Mouse (Mus musculus) embryonic facial prominence, embryonic 13.5 days (tissue): ENCODE measurements around the gene Taf1c. TPM values are rescaled to one million over a fixed set of nuclear protein-coding genes. Genes with fewer than 3 reads are reported as not detected.

ENCODE experiments used
- ATAC-seq: fragments of 200-750 bp; cut with Nextera tagmentation; 2 replicates; pipeline ENCODE4 v1.8.0; 2017; ENCODE audit warnings: low read depth; ENCODE audit not compliant: insufficient number of reproducible peaks, insufficient read depth, low FRiP score, low TSS enrichment
- H3K27ac ChIP-seq: fragments of 300-500 bp; sonication (generic); 2 replicates; pipeline ENCODE4 v1.5.1; 2015; ENCODE audit warnings: moderate library complexity, mild to moderate bottlenecking, inconsistent platforms
- H3K27me3 ChIP-seq: fragments of 300-500 bp; sonication (generic); 2 replicates; pipeline ENCODE4 v1.6.1; 2015; ENCODE audit warnings: mild to moderate bottlenecking, inconsistent platforms
- H3K36me3 ChIP-seq: fragments of 300-500 bp; sonication (generic); 2 replicates; pipeline ENCODE4 v1.6.1; 2015; ENCODE audit warnings: mild to moderate bottlenecking, inconsistent platforms
- H3K4me1 ChIP-seq: fragments of 300-500 bp; sonication (generic); 2 replicates; pipeline ENCODE4 v1.6.1; 2015; ENCODE audit warnings: inconsistent platforms
- H3K4me2 ChIP-seq: fragments of 300-500 bp; sonication (generic); 2 replicates; pipeline ENCODE4 v1.6.1; 2015; ENCODE audit warnings: moderate library complexity, mild to moderate bottlenecking, inconsistent platforms
- H3K4me3 ChIP-seq: fragments of 300-500 bp; sonication (generic); 2 replicates; pipeline ENCODE4 v1.5.1; 2015; ENCODE audit warnings: mild to moderate bottlenecking, inconsistent platforms
- H3K9ac ChIP-seq: fragments of 300-500 bp; sonication (generic); 2 replicates; pipeline ENCODE4 v1.6.1; 2015; ENCODE audit warnings: mild to moderate bottlenecking, inconsistent platforms
- H3K9me3 ChIP-seq: fragments of 300-500 bp; sonication (generic); 2 replicates; pipeline ENCODE4 v1.6.1; 2016; ENCODE audit warnings: inconsistent platforms
- WGBS: fragments of 180-500 bp; shearing (Covaris S2); methylation state at CpG from one replicate; pipeline ENCODE4 v1.1.7; 2015; ENCODE audit warnings: mixed read lengths; 5-methylcytosine and 5-hydroxymethylcytosine counted together
- polyA plus RNA-seq: library from polyadenylated mRNA; unstranded; fragments of >200 nt; fragmentation: Nextera tagmentation; extraction: Ambion mirVana; gene quantifications from 2 replicates; pipeline ENCODE4 v1.2.1, GENCODE M21; 2015

The Taf1c gene
- polyA plus RNA-seq, result 12.9 and 13.7 TPM in 2 replicates

DNA sequence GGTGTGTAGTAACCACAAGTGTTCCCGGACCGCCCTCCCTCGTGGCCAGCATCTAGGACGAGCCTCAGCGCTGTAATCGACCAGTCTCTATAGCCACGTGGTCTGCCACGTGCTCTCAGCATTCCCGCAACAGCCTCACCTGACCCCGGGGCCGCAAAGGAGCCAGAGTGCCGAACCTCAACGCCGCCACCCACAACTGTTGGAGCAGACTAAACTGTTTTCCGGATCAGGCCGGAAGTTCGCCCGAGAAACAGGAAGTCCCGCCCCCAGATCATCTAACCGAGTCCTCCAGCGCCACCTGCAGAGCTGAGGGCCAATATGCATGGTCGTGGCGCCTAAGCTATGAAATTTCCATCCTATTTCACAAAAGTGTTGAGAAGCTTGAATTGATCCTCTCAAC, at the start of gene Taf1c:
Gene Taf1c (minus strand): TSS at position 227 of the 400 bp plus-strand sequence.
- peaks cover 11% of the 10 kb centered on the region for H3K4me1 ChIP-seq
- peaks cover 29% of the 10 kb centered on the region for H3K36me3 ChIP-seq
- H3K4me3 ChIP-seq, result peak within 1 kb of the TSS; percentile 80
- peak within 1 kb of the TSS; percentile 91 for H3K4me2 ChIP-seq
- H3K9me3 ChIP-seq, result no peaks in the 10 kb centered on the region
- peak within 1 kb of the TSS; percentile 40 for H3K27ac ChIP-seq
- ATAC-seq, result no peak; the same call in 1 of the 2 replicates
- WGBS, result under 1% methylated on average over 23 of the region's 23 CpGs
- H3K9ac ChIP-seq, result peak within 1 kb of the TSS; percentile 89
- no peaks in the 10 kb centered on the region for H3K27me3 ChIP-seq

DNA sequence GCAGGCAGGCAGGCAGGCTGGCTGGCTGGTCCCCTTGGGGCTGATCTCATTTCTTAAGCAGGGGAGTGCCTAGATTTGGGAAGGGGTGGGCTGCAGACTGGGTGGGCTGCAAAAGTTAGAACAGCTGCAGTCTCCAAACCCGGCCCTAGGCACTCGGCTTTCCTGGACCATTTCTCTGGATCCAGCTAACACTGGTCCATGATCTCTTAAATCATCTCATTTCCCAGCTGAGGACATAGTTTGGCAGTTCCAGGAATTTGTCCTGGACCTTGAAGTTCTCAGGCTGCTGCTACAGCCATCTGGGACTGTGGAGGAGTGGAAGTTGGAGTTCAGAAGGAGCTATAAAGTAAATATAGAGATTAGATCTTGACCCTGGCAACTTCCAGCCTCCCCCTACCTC, 46.3 kb upstream of the Taf1c start:
- ATAC-seq, result no peak
- H3K27ac ChIP-seq, result no peak overlapping the region

DNA sequence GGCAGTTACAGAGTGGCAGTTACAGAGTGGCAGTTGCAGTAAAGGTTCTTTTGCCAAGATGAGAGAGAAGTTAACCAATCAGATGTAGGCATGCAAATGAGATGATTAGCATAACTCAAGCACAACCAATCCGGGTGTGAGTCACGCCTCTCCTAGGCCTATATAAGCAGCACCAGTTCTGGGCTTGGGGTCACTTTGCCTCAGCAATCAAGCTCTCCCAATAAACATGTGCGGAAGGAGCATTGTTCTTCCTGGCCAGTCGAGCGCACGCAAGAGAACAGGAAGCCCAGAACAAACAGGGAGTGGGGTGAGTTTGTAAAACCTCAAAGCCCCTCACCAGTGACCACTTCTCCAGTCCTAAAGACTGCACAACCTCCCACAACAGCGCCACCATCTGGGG, 41.8 kb upstream of the Taf1c start:
- Histone ChIP-seq H3K27me3 (no peaks in the 10 kb centered on the region; the same call in 1 of the 2 replicates), H3K4me2 (no peak overlapping the region), H3K27ac (no peak overlapping the region), H3K4me1 (no peaks in the 10 kb centered on the region), H3K36me3 (no peaks in the 10 kb centered on the region), H3K9me3 (0 out of 2 replicates have a peak, but pooled peaks cover 4% of the 10 kb centered on the region), H3K9ac (no peak overlapping the region), H3K4me3 (no peak overlapping the region)
- 82% methylated on average over 7 of the region's 7 CpGs for WGBS
- no peak for ATAC-seq

More for the DNA sequence above, 46.3 kb upstream of the Taf1c start:
- Histone ChIP-seq H3K4me3 (no peak overlapping the region), H3K36me3 (no peaks in the 10 kb centered on the region), H3K27me3 (no peaks in the 10 kb centered on the region), H3K9me3 (0 out of 2 replicates have a peak, but pooled peaks cover 3% of the 10 kb centered on the region), H3K9ac (no peak overlapping the region), H3K4me1 (no peaks in the 10 kb centered on the region; the same call in 1 of the 2 replicates), H3K4me2 (no peak overlapping the region)
- WGBS, result 20% methylated on average over 2 of the region's 2 CpGs

DNA sequence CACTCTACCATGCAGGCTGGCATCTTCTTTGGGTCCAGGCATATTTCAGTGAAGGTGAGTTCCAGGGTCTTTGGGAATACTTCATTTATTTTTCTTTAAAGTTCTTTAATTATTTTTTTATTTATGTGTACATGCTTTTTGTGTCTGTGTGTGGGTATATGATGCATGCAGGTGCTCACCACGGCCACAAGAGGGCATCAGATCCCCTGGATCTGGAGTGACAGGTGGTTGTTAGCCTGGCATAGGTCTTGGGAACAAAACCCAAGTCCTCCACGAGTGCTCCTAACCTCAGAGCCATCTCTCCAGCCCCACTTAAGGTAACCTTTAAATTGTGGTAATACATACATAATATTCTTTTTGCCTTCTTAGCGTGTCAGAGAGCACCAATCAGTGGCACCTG, 41.2 kb upstream of the Taf1c start:
- Histone ChIP-seq H3K4me2 (no peak overlapping the region), H3K9ac (no peak overlapping the region), H3K27me3 (no peaks in the 10 kb centered on the region; the same call in 1 of the 2 replicates), H3K4me1 (no peaks in the 10 kb centered on the region), H3K9me3 (0 out of 2 replicates have a peak, but pooled peaks cover 4% of the 10 kb centered on the region), H3K36me3 (no peaks in the 10 kb centered on the region), H3K27ac (no peak overlapping the region), H3K4me3 (no peak overlapping the region)
- ATAC-seq, result no peak
- 72% methylated on average over 3 of the region's 3 CpGs for WGBS

DNA sequence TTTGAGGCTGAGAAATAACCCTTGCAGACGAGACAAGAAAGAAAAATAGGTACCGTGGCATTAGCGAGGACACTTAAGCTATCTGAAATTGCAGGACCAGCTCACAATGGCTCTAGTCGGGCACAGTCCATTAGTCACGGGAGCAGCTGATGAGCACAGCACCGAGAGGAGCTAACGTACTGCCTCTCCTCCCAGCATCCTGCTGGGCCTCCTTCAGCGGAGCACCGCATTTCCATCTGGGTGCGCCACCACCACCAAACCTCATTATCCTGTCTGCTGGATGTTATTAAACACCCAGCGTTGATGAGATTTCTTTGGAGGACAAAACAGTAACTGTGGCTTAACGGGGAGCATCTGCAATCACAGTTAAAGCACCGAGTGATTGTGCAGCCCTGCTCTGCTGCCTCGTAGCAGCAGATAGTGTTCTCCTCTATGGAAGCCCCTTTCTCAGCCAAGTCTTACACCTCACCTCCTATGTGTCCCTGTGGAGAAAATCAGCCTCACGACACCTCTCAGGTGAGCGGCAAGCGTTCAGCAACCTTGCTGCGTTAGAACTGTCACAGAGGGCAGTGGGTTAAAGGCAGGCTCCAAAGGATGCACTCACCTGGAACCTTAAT, 40.1 kb upstream of the Taf1c start:
- ATAC-seq, result no peak

DNA sequence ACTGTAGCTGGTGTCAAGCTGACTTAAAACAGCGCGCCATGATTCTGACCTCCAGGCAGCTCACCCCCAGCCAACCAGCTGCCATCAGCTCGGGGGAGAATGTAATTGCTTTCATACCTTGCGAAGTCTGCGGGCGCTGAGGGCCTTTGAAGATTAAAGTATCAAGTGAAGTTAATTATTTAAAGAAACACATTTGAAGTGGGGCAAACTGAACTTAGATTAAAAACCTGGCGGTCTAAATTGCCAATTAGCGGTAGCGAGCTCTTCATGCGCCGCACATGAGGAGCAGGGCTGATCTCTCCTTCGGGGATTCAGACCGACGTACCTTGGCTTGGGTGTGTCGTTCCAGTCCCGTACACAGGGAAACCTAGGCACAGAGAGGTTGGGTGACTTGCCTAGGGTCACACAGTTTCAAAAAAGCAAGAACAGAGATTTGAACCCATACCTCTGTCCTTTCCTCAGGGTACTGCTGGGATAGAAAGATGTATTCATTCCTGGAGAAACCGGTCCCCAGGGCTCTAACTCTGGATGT, 39.5 kb upstream of the Taf1c start:
- Histone ChIP-seq H3K4me2 (no peak overlapping the region), H3K9ac (no peak overlapping the region), H3K9me3 (0 out of 2 replicates have a peak, but pooled peaks cover 4% of the 10 kb centered on the region)

More for the DNA sequence above, 40.1 kb upstream of the Taf1c start:
- no peaks in the 10 kb centered on the region for H3K36me3 ChIP-seq
- H3K9ac ChIP-seq, result no peak overlapping the region
- no peak overlapping the region for H3K27ac ChIP-seq
- H3K9me3 ChIP-seq, result 0 out of 2 replicates have a peak, but pooled peaks cover 4% of the 10 kb centered on the region
- H3K27me3 ChIP-seq, result no peaks in the 10 kb centered on the region; the same call in 1 of the 2 replicates
- no peak overlapping the region for H3K4me3 ChIP-seq
- no peak overlapping the region for H3K4me2 ChIP-seq
- 61% methylated on average over 18 of the region's 18 CpGs for WGBS
- H3K4me1 ChIP-seq, result no peaks in the 10 kb centered on the region

DNA sequence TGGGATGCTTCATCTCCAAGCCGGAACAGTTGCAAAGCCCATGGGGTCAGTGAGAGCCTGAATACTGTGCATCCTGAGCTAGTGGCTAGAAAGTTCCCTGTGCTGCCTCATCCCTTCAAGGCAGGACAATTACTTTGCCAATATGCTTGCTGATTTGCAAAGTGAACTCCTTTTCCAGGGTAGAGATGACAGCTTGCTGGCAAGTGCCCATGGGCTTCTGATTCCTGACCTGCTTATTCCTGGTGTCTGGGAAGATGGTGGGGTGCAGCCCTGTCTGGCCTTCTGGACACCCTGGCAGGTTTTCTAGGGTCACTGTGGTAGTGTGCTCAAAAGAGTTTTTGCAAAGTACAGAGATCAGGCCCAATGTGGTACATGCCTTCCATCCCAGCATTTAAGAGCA, 37.9 kb upstream of the Taf1c start:
- H3K4me2 ChIP-seq, result no peak overlapping the region
- WGBS, result 79% methylated on average over 1 of the region's 1 CpGs
- no peak overlapping the region for H3K27ac ChIP-seq
- H3K9ac ChIP-seq, result no peak overlapping the region
- H3K27me3 ChIP-seq, result no peaks in the 10 kb centered on the region; the same call in 1 of the 2 replicates
- no peak overlapping the region for H3K4me3 ChIP-seq
- no peak for ATAC-seq
- H3K36me3 ChIP-seq, result no peaks in the 10 kb centered on the region
- no peaks in the 10 kb centered on the region for H3K4me1 ChIP-seq
- H3K9me3 ChIP-seq, result 0 out of 2 replicates have a peak, but pooled peaks cover 4% of the 10 kb centered on the region

More for the DNA sequence above, 39.5 kb upstream of the Taf1c start:
- H3K36me3 ChIP-seq, result no peaks in the 10 kb centered on the region
- H3K4me3 ChIP-seq, result no peak overlapping the region
- WGBS, result 61% methylated on average over 17 of the region's 17 CpGs
- no peak for ATAC-seq
- no peaks in the 10 kb centered on the region for H3K4me1 ChIP-seq
- H3K27ac ChIP-seq, result no peak overlapping the region
- H3K27me3 ChIP-seq, result no peaks in the 10 kb centered on the region; the same call in 1 of the 2 replicates

DNA sequence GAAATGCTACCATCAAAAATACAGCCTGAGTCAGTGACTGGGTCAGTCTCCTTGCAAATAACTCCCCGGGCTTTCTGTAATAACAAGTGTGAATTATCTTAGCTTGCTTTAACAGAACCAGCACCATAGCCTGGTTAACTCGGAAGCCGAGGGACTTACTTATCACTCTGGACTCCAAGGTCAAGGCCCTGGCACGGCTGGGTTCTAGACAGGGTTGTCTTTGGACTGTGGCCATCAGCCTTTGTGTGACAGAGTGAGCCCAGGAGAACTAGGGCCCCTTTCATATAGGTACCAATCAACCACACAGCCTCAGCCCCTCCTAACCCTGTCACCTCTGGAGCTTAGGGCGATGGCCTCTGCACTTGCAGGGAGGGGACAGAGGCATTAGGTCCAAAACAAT, 36.0 kb upstream of the Taf1c start:
- 84% methylated on average over 5 of the region's 5 CpGs for WGBS
- Histone ChIP-seq H3K9me3 (no peaks in the 10 kb centered on the region), H3K9ac (no peak overlapping the region), H3K4me3 (no peak overlapping the region), H3K27me3 (peaks cover 8% of the 10 kb centered on the region), H3K4me2 (no peak overlapping the region), H3K36me3 (no peaks in the 10 kb centered on the region), H3K4me1 (no peaks in the 10 kb centered on the region), H3K27ac (no peak overlapping the region)
- ATAC-seq, result no peak

DNA sequence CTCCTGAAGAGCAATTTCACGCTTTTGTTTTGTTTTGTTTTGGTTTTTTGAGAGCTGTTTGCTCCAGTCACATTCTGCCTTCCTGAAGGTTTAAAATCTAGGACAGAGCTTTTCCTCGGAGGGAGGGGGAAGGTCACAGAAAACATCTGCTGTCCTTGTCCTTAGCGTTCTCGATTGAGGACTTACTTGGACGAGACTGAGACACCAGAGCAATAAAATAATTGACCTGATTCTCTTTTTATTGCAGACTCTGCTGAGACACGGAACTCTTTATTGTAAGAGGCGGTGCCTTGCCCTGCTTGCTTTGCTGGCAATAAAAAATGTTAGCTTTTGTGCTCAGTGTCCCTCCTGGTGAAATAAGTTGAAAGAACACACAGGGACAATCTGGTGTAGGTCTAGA, 34.8 kb upstream of the Taf1c start:
- no peak overlapping the region for H3K9ac ChIP-seq
- WGBS, result 62% methylated on average over 7 of the region's 7 CpGs
- peaks cover 20% of the 10 kb centered on the region for H3K27me3 ChIP-seq
- no peak overlapping the region for H3K27ac ChIP-seq
- no peaks in the 10 kb centered on the region for H3K9me3 ChIP-seq
- H3K4me1 ChIP-seq, result peaks cover 12% of the 10 kb centered on the region
- no peak for ATAC-seq
- no peak overlapping the region for H3K4me2 ChIP-seq
- H3K36me3 ChIP-seq, result no peaks in the 10 kb centered on the region
- H3K4me3 ChIP-seq, result no peak overlapping the region

DNA sequence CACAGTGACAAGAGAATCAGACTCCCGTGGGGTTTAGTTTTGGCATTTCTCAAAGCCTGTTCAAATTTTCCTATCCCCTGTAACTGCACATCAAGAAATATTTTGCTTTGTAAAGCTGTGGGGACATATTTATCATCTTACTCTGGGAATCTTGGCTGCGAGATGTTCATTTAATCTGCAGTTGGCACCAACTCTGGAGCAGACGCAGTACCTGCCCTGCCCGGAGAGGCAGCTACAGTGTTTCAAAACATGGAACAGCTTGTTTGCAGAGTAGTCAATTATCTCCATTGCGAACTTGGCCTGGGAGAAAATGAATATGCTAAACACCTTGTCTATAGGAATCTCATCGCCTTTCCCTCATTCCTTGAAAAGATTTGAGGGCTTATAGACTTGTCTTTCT, 33.2 kb upstream of the Taf1c start:
- no peak overlapping the region for H3K4me2 ChIP-seq
- 79% methylated on average over 6 of the region's 6 CpGs for WGBS
- ATAC-seq, result no peak
- no peaks in the 10 kb centered on the region for H3K9me3 ChIP-seq
- H3K27me3 ChIP-seq, result peaks cover 35% of the 10 kb centered on the region
- H3K27ac ChIP-seq, result no peak overlapping the region
- H3K9ac ChIP-seq, result no peak overlapping the region
- H3K36me3 ChIP-seq, result no peaks in the 10 kb centered on the region
- H3K4me1 ChIP-seq, result peaks cover 14% of the 10 kb centered on the region
- no peak overlapping the region for H3K4me3 ChIP-seq

DNA sequence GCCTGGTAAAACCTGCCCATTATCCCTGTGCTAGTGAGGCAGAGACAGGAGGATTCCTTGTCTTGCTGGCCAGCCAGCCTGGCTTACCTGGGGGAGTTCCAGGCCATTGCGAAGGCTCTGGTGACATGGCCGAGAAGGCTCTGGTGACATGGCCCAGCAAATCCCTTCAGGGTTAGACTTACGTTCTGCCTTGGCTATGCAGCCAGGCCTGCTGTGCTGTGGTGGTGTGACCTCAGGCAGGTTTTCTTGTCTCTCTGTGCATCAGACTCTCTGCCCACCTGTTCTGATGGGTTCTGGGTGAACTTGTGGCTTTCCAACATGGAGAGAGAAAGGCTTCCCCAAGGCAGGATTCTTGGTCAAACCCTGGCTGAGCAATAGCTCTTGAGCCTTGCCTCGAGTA, 32.4 kb upstream of the Taf1c start:
- H3K4me2 ChIP-seq, result no peak overlapping the region
- no peak overlapping the region for H3K4me3 ChIP-seq
- H3K36me3 ChIP-seq, result no peaks in the 10 kb centered on the region
- no peak for ATAC-seq
- H3K27ac ChIP-seq, result no peak overlapping the region
- H3K27me3 ChIP-seq, result peaks cover 44% of the 10 kb centered on the region
- H3K9me3 ChIP-seq, result no peaks in the 10 kb centered on the region
- H3K9ac ChIP-seq, result no peak overlapping the region
- 82% methylated on average over 4 of the region's 4 CpGs for WGBS
- H3K4me1 ChIP-seq, result peaks cover 14% of the 10 kb centered on the region

DNA sequence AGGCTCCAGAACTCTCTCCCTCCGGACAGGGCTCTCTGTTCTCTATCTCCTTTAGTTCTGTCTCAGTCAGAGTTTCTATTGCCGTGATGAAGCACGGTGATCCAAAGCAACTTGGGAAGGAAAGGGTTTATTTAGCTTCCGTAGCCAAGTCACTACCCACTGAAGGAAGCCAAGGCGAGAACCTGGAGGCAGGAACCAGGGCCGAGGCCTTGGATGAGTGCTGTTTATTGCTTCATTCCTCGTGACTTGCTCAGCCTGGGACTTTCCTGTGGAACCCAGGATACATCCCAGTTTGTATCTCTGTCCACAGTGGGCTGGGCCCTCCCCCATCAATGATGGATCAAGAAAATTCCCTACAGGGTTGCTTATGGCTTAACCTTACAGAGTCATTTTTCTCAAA, 31.7 kb upstream of the Taf1c start:
- H3K4me1 ChIP-seq, result peaks cover 14% of the 10 kb centered on the region
- no peaks in the 10 kb centered on the region for H3K36me3 ChIP-seq
- no peak overlapping the region for H3K4me3 ChIP-seq
- no peak overlapping the region for H3K9ac ChIP-seq
- no peak overlapping the region for H3K4me2 ChIP-seq
- H3K27me3 ChIP-seq, result peaks cover 49% of the 10 kb centered on the region
- no peak for ATAC-seq
- 55% methylated on average over 7 of the region's 7 CpGs for WGBS
- H3K27ac ChIP-seq, result no peak overlapping the region
- no peaks in the 10 kb centered on the region for H3K9me3 ChIP-seq
